Mouse (Mus musculus) limb, embryonic 13.5 days (tissue): ENCODE measurements around the gene Tgfbrap1. TPM values are rescaled to one million over a fixed set of nuclear protein-coding genes. Genes with fewer than 3 reads are reported as not detected.
"Not testable (repeated sequence)": the region's sequence is repeated elsewhere in the genome, so short reads cannot be mapped to it uniquely, and the experiment has no call there.

ENCODE experiments used
- ATAC-seq: fragments of 200-750 bp; cut with Nextera tagmentation; 2 replicates; pipeline ENCODE4 v1.8.0; 2017; ENCODE audit warnings: low read depth, moderate number of reproducible peaks, moderate TSS enrichment; ENCODE audit not compliant: low FRiP score
- H3K27ac ChIP-seq: fragments of 300-500 bp; sonication (generic); 2 replicates; pipeline ENCODE4 v1.5.1; 2015; ENCODE audit warnings: inconsistent platforms, mild to moderate bottlenecking, moderate library complexity
- H3K27me3 ChIP-seq: fragments of 300-500 bp; sonication (generic); 2 replicates; pipeline ENCODE4 v1.6.1; 2015; ENCODE audit warnings: mild to moderate bottlenecking, inconsistent platforms
- H3K36me3 ChIP-seq: fragments of 300-500 bp; sonication (generic); 2 replicates; pipeline ENCODE4 v1.6.1; 2015; ENCODE audit warnings: inconsistent platforms, mild to moderate bottlenecking, moderate library complexity
- H3K4me1 ChIP-seq: fragments of 300-500 bp; sonication (generic); 2 replicates; pipeline ENCODE4 v1.6.1; 2015; ENCODE audit warnings: inconsistent platforms
- H3K4me2 ChIP-seq: fragments of 300-500 bp; sonication (generic); replicated peaks from 2 replicates; pipeline ENCODE4 v1.6.1; 2015; ENCODE audit warnings: inconsistent platforms, mild to moderate bottlenecking, moderate library complexity
- H3K4me3 ChIP-seq: fragments of 300-500 bp; sonication (generic); 2 replicates; pipeline ENCODE4 v1.5.1; 2015; ENCODE audit warnings: moderate library complexity, mild to moderate bottlenecking, inconsistent platforms
- H3K9ac ChIP-seq: fragments of 300-500 bp; sonication (generic); 2 replicates; pipeline ENCODE4 v1.6.1; 2015; ENCODE audit warnings: mild to moderate bottlenecking, inconsistent platforms
- H3K9me3 ChIP-seq: fragments of 300-500 bp; sonication (generic); 2 replicates; pipeline ENCODE4 v1.6.1; 2016; ENCODE audit warnings: inconsistent platforms
- WGBS: fragments of 180-500 bp; shearing (Covaris S2); methylation state at CpG from one replicate; pipeline ENCODE4 v1.1.7; 2015; 5-methylcytosine and 5-hydroxymethylcytosine counted together
- polyA plus RNA-seq: library from polyadenylated mRNA; unstranded; fragments of >200 nt; fragmentation: Nextera tagmentation; extraction: Ambion mirVana; gene quantifications from 2 replicates; pipeline ENCODE4 v1.2.1, GENCODE M21; 2015

Tgfbrap1 gene
- polyA plus RNA-seq, 1 experiment from 2014 or later: 12.2 TPM

- 70% methylated on average over 2 of the region's 2 CpGs for WGBS
- H3K27ac ChIP-seq, ATAC-seq, H3K4me2 ChIP-seq, H3K4me1 ChIP-seq, H3K4me3 ChIP-seq, H3K9ac ChIP-seq, H3K9me3 ChIP-seq, H3K27me3 ChIP-seq: not testable (repeated sequence)
- peaks cover 13% of the 10 kb centered on the region for H3K36me3 ChIP-seq
These were observed 38.1 kb upstream of the Tgfbrap1 start for GRCm38 (mm10) chr1:43136488-43137029.

- ATAC-seq: no peak
- Histone ChIP-seq H3K4me3 (no peak overlapping the region), H3K4me2 (no peak overlapping the region), H3K4me1 (0 out of 2 replicates have a peak, but pooled peaks cover 3% of the 10 kb centered on the region), H3K27ac (no peak overlapping the region), H3K27me3 (no peaks in the 10 kb centered on the region), H3K9me3 (no peaks in the 10 kb centered on the region), H3K9ac (no peak overlapping the region), H3K36me3 (peaks cover 20% of the 10 kb centered on the region)
- 86% methylated on average over 9 of the region's 9 CpGs for WGBS
These were observed 33.2 kb upstream of the Tgfbrap1 start for GRCm38 (mm10) chr1:43131591-43131990.

- WGBS: 81% methylated on average over 5 of the region's 5 CpGs
- Histone ChIP-seq H3K27ac (no peak overlapping the region), H3K4me3 (no peak overlapping the region), H3K27me3 (no peaks in the 10 kb centered on the region), H3K9me3 (no peaks in the 10 kb centered on the region), H3K9ac (no peak overlapping the region), H3K4me2 (no peak overlapping the region), H3K36me3 (peaks cover 16% of the 10 kb centered on the region), H3K4me1 (0 out of 2 replicates have a peak, but pooled peaks cover 3% of the 10 kb centered on the region)
- no peak for ATAC-seq
These were observed 32.0 kb upstream of the Tgfbrap1 start for GRCm38 (mm10) chr1:43130219-43130981.

- Histone ChIP-seq H3K4me3 (no peak overlapping the region), H3K9ac (no peak overlapping the region), H3K27me3 (no peaks in the 10 kb centered on the region), H3K36me3 (peaks cover 32% of the 10 kb centered on the region), H3K9me3 (no peaks in the 10 kb centered on the region), H3K4me1 (0 out of 2 replicates have a peak, but pooled peaks cover 3% of the 10 kb centered on the region), H3K27ac (no peak overlapping the region), H3K4me2 (no peak overlapping the region)
- 76% methylated on average over 8 of the region's 8 CpGs for WGBS
- ATAC-seq: no peak
These were observed 29.6 kb upstream of the Tgfbrap1 start for GRCm38 (mm10) chr1:43127820-43128610.

GRCm38 (mm10) chr1:43127196-43127595 is 28.8 kb upstream of the Tgfbrap1 start:
- Histone ChIP-seq H3K9ac (no peak overlapping the region), H3K36me3 (peaks cover 32% of the 10 kb centered on the region), H3K4me2 (no peak overlapping the region), H3K27ac (no peak overlapping the region), H3K27me3 (no peaks in the 10 kb centered on the region), H3K9me3 (no peaks in the 10 kb centered on the region), H3K4me1 (0 out of 2 replicates have a peak, but pooled peaks cover 3% of the 10 kb centered on the region), H3K4me3 (no peak overlapping the region)
- ATAC-seq: no peak

- WGBS: 74% methylated on average over 4 of the region's 4 CpGs
These were observed 26.3 kb upstream of the Tgfbrap1 start for GRCm38 (mm10) chr1:43124726-43125125.

GRCm38 (mm10) chr1:43122616-43123015 is 24.2 kb upstream of the Tgfbrap1 start:
- ATAC-seq: no peak
- H3K4me1 ChIP-seq: no peaks in the 10 kb centered on the region
- H3K9me3 ChIP-seq: no peaks in the 10 kb centered on the region
- H3K4me2 ChIP-seq: no peak overlapping the region
- H3K36me3 ChIP-seq: peaks cover 50% of the 10 kb centered on the region
- WGBS: 91% methylated on average over 2 of the region's 2 CpGs
- no peak overlapping the region for H3K4me3 ChIP-seq
- no peak overlapping the region for H3K27ac ChIP-seq
- H3K27me3 ChIP-seq: no peaks in the 10 kb centered on the region
- H3K9ac ChIP-seq: no peak overlapping the region

More at GRCm38 (mm10) chr1:43124726-43125125, 26.3 kb upstream of the Tgfbrap1 start:
- Histone ChIP-seq H3K4me2 (no peak overlapping the region), H3K27me3 (no peaks in the 10 kb centered on the region), H3K4me3 (no peak overlapping the region), H3K4me1 (0 out of 2 replicates have a peak, but pooled peaks cover 3% of the 10 kb centered on the region), H3K27ac (no peak overlapping the region), H3K9me3 (no peaks in the 10 kb centered on the region), H3K9ac (no peak overlapping the region), H3K36me3 (peaks cover 44% of the 10 kb centered on the region)
- no peak for ATAC-seq

GRCm38 (mm10) chr1:43120950-43121349 is 22.5 kb upstream of the Tgfbrap1 start:
- H3K4me1 ChIP-seq: no peaks in the 10 kb centered on the region
- H3K4me2 ChIP-seq: no peak overlapping the region
- H3K27ac ChIP-seq: no peak overlapping the region
- no peak overlapping the region for H3K9ac ChIP-seq
- no peaks in the 10 kb centered on the region for H3K27me3 ChIP-seq
- no peaks in the 10 kb centered on the region for H3K9me3 ChIP-seq
- peaks cover 59% of the 10 kb centered on the region for H3K36me3 ChIP-seq
- WGBS: 95% methylated on average over 5 of the region's 5 CpGs
- no peak overlapping the region for H3K4me3 ChIP-seq
- ATAC-seq: no peak

- Histone ChIP-seq H3K9me3 (no peaks in the 10 kb centered on the region), H3K36me3 (peaks cover 69% of the 10 kb centered on the region)
- ATAC-seq: no peak
These were observed 19.0 kb upstream of the Tgfbrap1 start for GRCm38 (mm10) chr1:43117435-43117834.

GRCm38 (mm10) chr1:43112882-43113281 is 14.4 kb upstream of the Tgfbrap1 start:
- Histone ChIP-seq H3K36me3 (peaks cover 86% of the 10 kb centered on the region), H3K4me2 (no peak overlapping the region), H3K4me3 (no peak overlapping the region), H3K9me3 (no peaks in the 10 kb centered on the region), H3K27me3 (no peaks in the 10 kb centered on the region), H3K4me1 (no peaks in the 10 kb centered on the region), H3K27ac (no peak overlapping the region), H3K9ac (no peak overlapping the region)
- ATAC-seq: no peak
- WGBS: 94% methylated on average over 2 of the region's 2 CpGs

More at GRCm38 (mm10) chr1:43117435-43117834, 19.0 kb upstream of the Tgfbrap1 start:
- 97% methylated on average over 8 of the region's 8 CpGs for WGBS
- no peaks in the 10 kb centered on the region for H3K27me3 ChIP-seq
- H3K4me1 ChIP-seq: no peaks in the 10 kb centered on the region
- H3K4me3 ChIP-seq: no peak overlapping the region
- no peak overlapping the region for H3K27ac ChIP-seq
- no peak overlapping the region for H3K9ac ChIP-seq
- H3K4me2 ChIP-seq: no peak overlapping the region

GRCm38 (mm10) chr1:43110556-43110955 is 12.1 kb upstream of the Tgfbrap1 start:
- H3K36me3 ChIP-seq: peaks cover 86% of the 10 kb centered on the region
- no peak for ATAC-seq
- H3K9me3 ChIP-seq: no peaks in the 10 kb centered on the region
- no peak overlapping the region for H3K4me3 ChIP-seq
- 54% methylated on average over 4 of the region's 4 CpGs for WGBS
- no peak overlapping the region for H3K9ac ChIP-seq
- no peak overlapping the region for H3K4me2 ChIP-seq
- H3K27me3 ChIP-seq: no peaks in the 10 kb centered on the region
- H3K4me1 ChIP-seq: no peaks in the 10 kb centered on the region
- no peak overlapping the region for H3K27ac ChIP-seq

- Histone ChIP-seq H3K27ac (no peak overlapping the region), H3K4me1 (no peaks in the 10 kb centered on the region), H3K4me2 (no peak overlapping the region), H3K4me3 (no peak overlapping the region), H3K9me3 (peaks cover 3% of the 10 kb centered on the region; the same call in 1 of the 2 replicates), H3K9ac (no peak overlapping the region), H3K36me3 (peaks cover 83% of the 10 kb centered on the region), H3K27me3 (no peaks in the 10 kb centered on the region)
- ATAC-seq: no peak
- WGBS: 89% methylated on average over 2 of the region's 2 CpGs
These were observed 10.3 kb upstream of the Tgfbrap1 start for GRCm38 (mm10) chr1:43108729-43109128.
